8 mouse cellular contexts compared by ENCODE assay signal in genomic region chr11:88822991-88823390, GRCm38 (mm10). TPM values are rescaled to one million over a fixed set of nuclear protein-coding genes. Genes with fewer than 3 reads are reported as not detected.
DNase-seq lines count a peak whose midpoint lies in the region; ATAC-seq and TF ChIP-seq lines count a peak whose summit lies in the region.

No protein-coding gene starts in this region.

- H3K27ac ChIP-seq in lung, embryonic 14.5 days (ENCODE audit: low read depth): no peak overlapping the region

- TF ChIP-seq CTCF in lung, embryonic 14.5 days (IDR thresholded peaks at IDR 0.05; ENCODE audit: low read depth): peak; percentile 98

- WGBS in lung, embryonic 14.5 days: 3% methylated on average over 7 of the region's 7 CpGs

- peak; percentile 50 for DNase-seq in MEL-GATA-1-ER (ENCODE audit: extremely low read depth, low read depth)
- peak; percentile 69 for DNase-seq in c-Kit-positive CD71-negative TER-119-negative erythroid progenitor cells, embryonic 14.5 days (ENCODE audit: low read depth)
- DNase-seq in fibroblast of lung, adult 2 months (ENCODE audit: low read depth): peak; percentile 36
- DNase-seq in heart, postnatal 36 days: peak; percentile 61 to 73
- DNase-seq in layer of hippocampus, adult 11-12 months (ENCODE audit: low spot score): peak; percentile 83
- DNase-seq in lung, embryonic 14.5 days: peak; percentile 96
- peak; percentile 68 for DNase-seq in retina, adult 2 months (ENCODE audit: low read depth, low spot score)
- DNase-seq in yolk sac, embryonic 10.5 days (ENCODE audit: low spot score): peak; percentile 58

- H3K9me3 ChIP-seq in lung, embryonic 14.5 days (ENCODE audit: low read depth, low read length): no peaks in the 10 kb centered on the region

- no peak overlapping the region for H3K4me3 ChIP-seq in lung, embryonic 14.5 days (ENCODE audit: low read depth, low read length)

- H3K4me2 ChIP-seq in lung, embryonic 14.5 days: peak overlapping the region; percentile 56

- peak; percentile 48; the same call in 1 of the 2 replicates for ATAC-seq in lung, embryonic 14.5 days (ENCODE audit: insufficient read depth)

- peaks cover 9% of the 10 kb centered on the region for H3K27me3 ChIP-seq in lung, embryonic 14.5 days (ENCODE audit: insufficient read depth, low read length)

- H3K9ac ChIP-seq in lung, embryonic 14.5 days: no peak overlapping the region

- intact Hi-C loops in heart, postnatal 36 days (cut with DNase I): loop anchor here (1.0 to 5.0 kb wide), 7 partner anchors 94 to 856 kb away; no protein-coding TSS in a partner anchor

- H3K36me3 ChIP-seq in lung, embryonic 14.5 days (ENCODE audit: insufficient read depth): no peaks in the 10 kb centered on the region

- H3K4me1 ChIP-seq in lung, embryonic 14.5 days (ENCODE audit: insufficient read depth): no peaks in the 10 kb centered on the region

RNA-seq across cellular contexts. Expression of gene Akap1, which starts 41.4 kb away (rescaled TPM):
- 100 to 1,000 TPM; 117 to 139 TPM for total RNA-seq in heart, postnatal 36 days (2021)
- 18.8 and 20.6 TPM in 2 replicates for polyA plus RNA-seq in lung, embryonic 14.5 days (2014; fragmentation: Nextera tagmentation; extraction: Ambion mirVana)

Comparison
In these comparisons a context has a peak if more than half of its experiments do, and no peak if none do; other contexts are left out.
1. DNase-seq: peak in every context shown above with its lines; median percentile 96 in lung, embryonic 14.5 days; 83 in layer of hippocampus, adult 11-12 months; 69 in c-Kit-positive CD71-negative TER-119-negative erythroid progenitor cells, embryonic 14.5 days; 68 in retina, adult 2 months; 67 in heart, postnatal 36 days; 58 in yolk sac, embryonic 10.5 days; 50 in MEL-GATA-1-ER; 36 in fibroblast of lung, adult 2 months.